Mouse (Mus musculus): ENCODE results near the gene Sult6b2.

DNA sequence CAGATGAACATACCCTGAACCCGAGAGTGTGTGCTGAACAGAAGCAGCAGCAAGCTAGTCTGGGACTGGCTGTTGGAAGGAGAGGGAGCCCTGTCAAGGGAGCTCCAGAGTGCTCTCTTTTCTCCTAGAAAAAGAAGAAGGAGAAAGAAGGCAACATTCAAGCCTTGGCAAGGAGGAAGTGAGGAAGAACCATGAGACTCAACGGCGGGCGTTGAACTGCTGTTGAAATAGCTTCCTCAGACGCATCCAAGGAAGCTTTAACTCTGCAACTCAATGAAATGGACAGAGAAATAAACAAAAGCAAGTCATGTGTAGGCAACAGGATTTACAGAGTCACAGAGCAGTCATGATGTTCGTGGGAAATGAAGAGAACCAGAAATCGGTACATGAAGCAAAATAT is 57.5 kb downstream of the Sult6b2 start:
- TF ChIP-seq CTCF (IDR thresholded peaks at IDR 0.05; ENCODE audit: low read depth, low read length) (no peak), POLR2A (IDR thresholded peaks at IDR 0.05; ENCODE audit: insufficient read depth, low read length) (no peak), EP300 (IDR thresholded peaks at IDR 0.05; ENCODE audit: insufficient read depth, low read depth, low read length) (no peak)
